Mouse (Mus musculus): ENCODE data around the gene Spop. TPM values are rescaled to one million over a fixed set of nuclear protein-coding genes. Genes with fewer than 3 reads are reported as not detected.
"Not testable (repeated sequence)": the region's sequence is repeated elsewhere in the genome, so short reads cannot be mapped to it uniquely, and the experiment has no call there.

Gene Spop
- total RNA-seq, 1 experiment from 2014 or later: 110 TPM

DNA sequence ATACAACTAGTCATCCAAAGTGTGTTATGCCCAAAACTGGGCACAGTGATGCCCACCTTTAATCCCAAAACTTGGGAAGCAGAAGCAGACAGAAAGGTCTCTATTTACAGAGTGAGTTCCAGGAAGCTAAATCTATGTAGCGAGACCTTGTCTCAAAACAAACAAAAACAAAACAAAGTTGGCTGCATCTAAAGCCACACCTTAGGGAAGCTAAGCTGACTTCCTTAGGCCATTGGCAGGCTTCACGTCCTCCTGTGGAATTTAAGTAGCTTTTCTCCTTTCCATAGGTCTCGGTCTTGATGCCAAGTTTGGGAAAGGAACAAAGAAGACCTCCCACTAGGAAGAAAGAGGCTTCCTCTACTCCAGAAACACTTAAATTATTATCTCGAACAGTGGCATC, 22.7 kb upstream of the Spop start:
- DNase-seq: no peak

DNA sequence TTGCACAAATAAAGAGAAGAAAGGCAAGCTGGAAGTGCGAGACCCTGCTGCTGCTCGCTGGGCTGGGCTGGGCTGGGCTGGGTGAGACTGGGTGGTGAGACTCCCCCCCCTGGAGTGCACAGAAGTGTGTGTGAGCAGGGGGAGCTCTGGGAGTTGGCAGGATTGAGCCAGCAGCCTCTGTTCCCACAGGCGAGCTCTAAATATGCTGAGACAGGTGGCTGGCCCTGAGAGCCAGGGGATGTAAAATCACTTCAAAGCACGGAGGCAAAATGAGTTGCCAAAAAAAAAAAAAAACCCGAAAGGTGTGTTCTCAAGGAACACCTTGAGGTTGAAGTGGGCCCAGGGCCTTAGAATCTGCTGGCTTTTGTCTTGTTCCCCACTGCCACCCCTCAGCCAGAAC, 22.1 kb upstream of the Spop start:
- DNase-seq: no peak

- DNase-seq: peak; percentile 63
Measured at GRCm38 (mm10) chr11:95392223-95392667, 21.6 kb upstream of the Spop start.

DNA sequence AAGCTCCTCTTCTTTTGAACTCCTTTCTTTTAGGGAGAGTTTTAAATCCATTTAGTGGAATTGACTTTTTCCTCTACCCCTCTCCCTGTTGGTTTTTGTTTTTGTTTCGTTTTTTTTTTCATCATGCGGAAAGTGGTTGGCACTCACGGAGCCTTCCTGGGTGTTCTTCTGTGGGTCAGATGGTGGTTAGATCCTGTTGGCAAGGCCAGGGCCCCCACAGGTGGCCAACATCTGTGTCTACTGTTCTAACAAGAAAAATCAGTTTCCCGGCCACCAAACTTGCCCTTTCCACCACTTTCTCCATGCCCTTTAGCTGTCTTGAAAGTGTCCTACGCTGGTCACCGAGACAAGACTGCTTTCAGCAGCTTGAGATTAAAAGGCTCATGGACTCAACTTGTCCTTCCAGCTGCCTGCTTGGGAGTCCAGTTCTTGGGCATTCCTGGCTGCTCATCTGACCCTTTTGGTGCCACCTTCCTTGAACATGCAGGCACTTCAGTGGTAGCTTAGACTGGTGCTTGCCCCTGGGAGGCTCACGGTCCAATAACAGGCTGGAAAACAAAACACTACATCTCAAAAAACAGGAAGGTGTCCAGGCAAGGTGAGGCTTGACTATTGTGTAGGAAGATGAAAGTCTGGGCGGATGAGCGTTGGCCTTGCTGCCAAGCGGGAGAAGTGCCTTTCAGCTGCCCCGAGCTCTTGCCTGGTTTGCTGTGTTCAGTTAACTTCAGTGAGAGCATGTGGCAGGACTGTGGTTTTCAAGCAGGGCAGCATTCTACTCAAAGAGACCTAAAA, 21.0 kb upstream of the Spop start:
- DNase-seq: no peak

- DNase-seq: no peak
Measured at GRCm38 (mm10) chr11:95393500-95393816, 20.4 kb upstream of the Spop start.

DNA sequence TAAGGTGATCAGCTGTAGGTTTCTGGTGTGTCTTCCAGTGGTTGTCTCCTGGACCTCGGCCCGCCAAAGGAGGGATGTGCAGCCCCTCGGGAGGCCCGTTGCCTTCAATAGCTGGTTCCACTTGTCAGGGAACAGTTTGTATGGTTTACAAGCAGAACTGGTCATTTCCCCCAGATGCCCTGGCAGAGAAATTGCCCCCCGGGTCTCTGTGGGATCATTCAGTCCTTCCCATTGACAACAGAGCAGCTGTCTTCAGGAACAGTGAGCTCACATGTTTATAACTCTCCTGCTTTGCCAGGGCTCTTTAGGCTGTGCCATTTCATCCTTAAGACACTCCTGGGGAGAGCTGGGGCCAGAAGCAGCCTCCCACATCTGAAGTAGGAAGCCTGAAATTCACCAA, 19.8 kb upstream of the Spop start:
- DNase-seq: no peak

GRCm38 (mm10) chr11:95396548-95396947, 17.3 kb upstream of the Spop start:
- no peak for DNase-seq

GRCm38 (mm10) chr11:95397843-95398835, 15.7 kb upstream of the Spop start:
- DNase-seq: peak; percentile 84

DNA sequence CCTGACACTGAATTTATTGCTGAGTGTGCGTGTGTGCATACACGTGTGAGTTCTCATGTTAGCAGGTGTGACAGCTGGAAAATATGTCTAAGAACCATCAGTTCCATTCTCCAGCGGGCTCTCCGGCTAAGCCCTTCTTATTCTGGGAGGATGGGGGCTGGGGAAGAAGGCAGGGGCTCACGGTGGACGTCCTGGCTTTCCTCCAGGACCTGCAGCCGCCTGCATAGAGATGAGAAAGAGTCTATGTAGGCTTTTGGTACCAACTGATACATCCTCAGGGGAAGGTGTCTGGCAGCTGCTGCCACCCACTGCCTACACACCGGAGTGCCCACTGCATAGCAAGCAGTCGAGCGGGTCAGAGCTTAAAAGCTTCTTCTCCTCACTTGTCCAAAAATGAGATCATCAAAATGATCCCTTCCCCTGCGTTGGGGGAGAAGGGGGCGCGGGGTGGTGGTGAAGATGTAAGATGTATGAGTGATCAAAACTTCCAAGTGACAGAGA, 14.3 kb upstream of the Spop start:
- no peak for DNase-seq

- no peak for DNase-seq
Measured at GRCm38 (mm10) chr11:95401568-95401967, 12.3 kb upstream of the Spop start.

GRCm38 (mm10) chr11:95402196-95402595, 11.7 kb upstream of the Spop start:
- DNase-seq: peak; percentile 62

DNA sequence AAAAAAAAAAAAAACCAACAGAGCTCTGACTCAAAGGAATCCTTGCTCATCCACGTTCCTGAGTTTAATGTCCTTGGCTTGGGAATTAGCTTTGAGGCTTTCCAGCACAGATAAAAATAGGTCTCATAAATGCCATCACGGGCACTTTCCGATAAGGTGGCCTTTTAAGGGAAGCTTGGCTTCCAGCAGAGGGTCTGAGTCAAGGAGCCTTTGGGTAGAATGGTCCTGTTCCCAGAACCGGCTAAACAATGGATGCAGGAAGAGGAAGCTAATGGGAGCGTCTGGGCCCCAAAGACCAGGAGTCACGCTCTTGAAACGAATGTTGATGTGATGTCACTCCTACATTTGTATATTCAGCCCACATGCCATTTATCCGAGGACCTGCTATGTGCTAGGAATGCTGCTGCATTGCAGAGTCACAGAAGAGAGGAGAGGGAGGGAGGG, 11.2 kb upstream of the Spop start:
- peak; percentile 64 for DNase-seq

- peak; percentile 44 for DNase-seq
Measured at GRCm38 (mm10) chr11:95403382-95404340, 10.2 kb upstream of the Spop start.

GRCm38 (mm10) chr11:95405771-95406170, 8.1 kb upstream of the Spop start:
- peak; percentile 64 for DNase-seq

DNA sequence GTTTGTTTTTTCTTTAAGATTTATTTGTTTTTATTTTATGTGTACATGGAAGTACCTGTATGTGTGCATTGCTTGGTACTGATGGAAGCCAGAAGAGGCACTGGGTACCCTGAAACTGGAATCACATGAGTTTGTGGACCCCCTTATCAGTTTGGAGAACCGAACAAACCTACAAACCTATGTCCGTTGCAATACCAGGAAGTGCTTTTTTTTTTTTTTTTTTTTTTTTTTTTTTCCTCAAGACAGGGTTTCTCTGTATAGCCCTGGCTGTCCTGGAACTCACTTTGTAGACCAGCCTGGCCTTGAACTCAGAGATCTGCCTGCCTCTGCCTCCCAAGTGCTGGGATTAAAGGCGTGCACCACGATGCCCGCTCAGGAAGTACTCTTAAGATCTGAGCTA, 7.5 kb upstream of the Spop start:
- not testable (repeated sequence) for DNase-seq

DNA sequence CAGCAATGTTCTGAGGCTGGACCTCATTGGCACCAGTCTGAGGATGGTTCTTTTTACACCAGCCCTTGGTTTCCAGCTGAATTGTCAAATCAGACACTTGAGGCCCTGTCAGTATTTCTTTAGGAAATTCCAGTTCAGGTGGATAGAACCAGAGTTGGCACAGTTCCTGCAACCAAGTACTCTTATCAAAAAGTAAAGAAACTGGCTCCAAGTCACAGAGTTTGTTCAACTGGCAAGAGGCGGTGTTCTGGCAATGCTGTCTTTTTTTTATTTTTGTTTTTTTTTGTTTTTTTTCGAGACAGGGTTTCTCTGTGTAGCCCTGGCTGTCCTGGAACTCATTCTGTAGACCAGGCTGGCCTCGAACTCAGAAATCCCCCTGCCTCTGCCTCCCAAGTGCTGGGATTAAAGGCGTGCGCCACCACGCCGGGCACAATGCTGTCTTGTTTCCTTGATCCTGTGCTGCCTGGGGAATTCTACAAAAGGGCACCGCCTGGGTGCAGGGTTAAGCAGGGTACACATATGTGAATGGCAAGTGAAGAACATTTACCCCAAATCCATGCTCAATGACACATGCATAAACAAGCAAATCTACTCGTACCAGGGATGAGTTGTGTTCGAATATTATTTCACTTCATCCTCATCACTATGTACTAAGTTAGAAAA, 4.3 kb upstream of the Spop start:
- DNase-seq: no peak

DNA sequence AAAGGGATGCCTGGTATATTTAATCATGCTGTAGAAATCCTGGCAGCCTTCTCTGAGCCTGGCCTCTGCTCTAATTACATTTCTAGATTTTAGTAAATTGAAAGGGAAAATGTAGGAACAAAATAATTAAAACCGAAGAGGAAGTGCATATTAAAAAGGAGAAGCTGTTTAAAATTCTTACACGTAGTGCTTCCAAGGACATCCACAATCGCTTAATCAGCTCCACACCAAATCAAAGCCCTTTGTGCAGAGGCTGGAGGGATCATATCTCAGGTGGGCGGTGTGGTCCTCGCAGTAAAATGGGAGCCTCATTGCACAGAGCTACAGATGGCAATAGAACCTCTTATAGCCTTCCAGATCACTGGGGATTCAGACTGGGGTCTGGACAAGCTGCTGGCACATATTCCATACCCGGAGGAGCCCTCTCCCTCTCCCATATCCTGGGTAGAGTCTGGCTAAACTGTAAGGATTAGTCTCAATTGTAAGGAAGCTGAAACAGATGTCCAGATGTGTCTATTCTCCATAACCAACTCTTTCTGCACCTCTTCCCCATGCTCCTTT, 2.3 kb upstream of the Spop start:
- no peak for DNase-seq

DNA sequence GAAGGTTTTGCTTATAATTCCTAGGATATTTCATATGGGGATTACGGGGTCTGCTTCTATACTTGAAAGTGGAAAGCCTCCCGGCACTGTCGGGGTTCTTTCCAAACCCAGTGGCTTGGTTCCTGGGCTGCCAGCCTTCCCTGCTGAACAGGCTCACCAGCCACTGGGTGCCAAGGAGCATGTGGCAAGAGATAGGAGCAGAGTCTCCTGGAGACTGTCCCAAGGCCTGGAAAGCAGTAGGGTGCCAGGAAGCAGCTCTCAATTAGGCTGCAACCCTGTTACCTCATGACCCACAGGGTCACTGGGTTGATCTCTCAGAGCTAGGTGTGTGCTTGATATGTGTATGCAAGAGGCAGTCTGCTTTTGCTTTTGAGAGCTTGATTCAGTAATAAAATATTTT, 1.3 kb upstream of the Spop start:
- DNase-seq: peak; percentile 86

DNA sequence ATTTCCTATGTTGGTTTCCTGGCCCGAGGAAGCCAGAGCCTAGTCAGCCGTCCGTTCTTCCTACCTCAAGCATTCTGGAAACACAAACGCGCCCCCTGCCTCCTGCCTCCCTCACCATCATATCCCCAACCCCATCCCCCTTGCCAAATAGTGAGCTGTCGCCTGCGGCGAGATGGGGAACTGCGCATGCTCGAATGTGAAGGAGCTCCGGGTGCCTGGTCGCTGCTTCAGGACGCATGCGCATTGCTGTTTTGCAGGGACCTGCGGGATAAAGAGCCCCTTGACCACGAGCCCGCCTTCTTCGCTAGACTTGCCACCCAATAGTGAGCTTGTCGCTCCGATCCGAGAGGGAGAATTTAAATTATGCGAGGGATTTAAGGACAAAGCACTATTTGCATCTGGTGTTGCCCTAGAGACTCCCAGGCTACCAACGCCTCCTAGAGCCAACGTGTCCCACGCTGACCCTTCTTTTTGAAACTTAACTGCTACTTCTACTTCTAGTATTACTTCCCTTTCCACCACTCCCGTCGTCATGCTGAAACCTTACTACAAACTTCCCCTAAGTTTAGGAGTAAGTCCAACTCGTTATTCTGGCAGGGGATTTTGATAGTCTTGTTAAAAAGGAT, 769 bp downstream of the Spop start:
- peak; percentile 98 for DNase-seq

- no peak for DNase-seq
Measured at GRCm38 (mm10) chr11:95415931-95416330, 2.1 kb downstream of the Spop start.

Measured in adrenal gland, postnatal 14 days (tissue).